In genomic region chr11:86952659-86953058, GRCm38 (mm10) we compare ENCODE assay signal across 12 mouse cellular contexts. TPM values are rescaled to one million over a fixed set of nuclear protein-coding genes. Genes with fewer than 3 reads are reported as not detected.
DNase-seq lines count a peak whose midpoint lies in the region; ATAC-seq and TF ChIP-seq lines count a peak whose summit lies in the region.
"Had no signal": no experiment of that assay in that cellular context is flagged by ENCODE, and none has a peak within 500 bp of the region (broad histone marks: within the 10 kb centered on the region; RNA-seq: fewer than 3 reads in every experiment).

No protein-coding gene starts in this region.

- no peak for ATAC-seq in heart, embryonic 13.5 days (ENCODE audit: extremely low read depth, insufficient number of reproducible peaks, low FRiP score, low TSS enrichment)
- no peak for ATAC-seq in liver, embryonic 15.5 days (ENCODE audit: insufficient read depth)
- ATAC-seq in liver, embryonic 11.5 days (replicated peaks; ENCODE audit: low FRiP score), result no peak
- ATAC-seq: midbrain, embryonic 15.5 days had no signal

- no peak overlapping the region for H3K9ac ChIP-seq in heart, embryonic 13.5 days
- no peak overlapping the region for H3K9ac ChIP-seq in liver, embryonic 15.5 days
- H3K9ac ChIP-seq in liver, embryonic 11.5 days (ENCODE audit: low read depth, low read length), result no peak overlapping the region
- H3K9ac ChIP-seq: midbrain, embryonic 15.5 days had no signal

- H3K4me2 ChIP-seq in heart, embryonic 13.5 days, result no peak overlapping the region
- H3K4me2 ChIP-seq in liver, embryonic 15.5 days, result no peak overlapping the region
- no peak overlapping the region for H3K4me2 ChIP-seq in liver, embryonic 11.5 days
- peak overlapping the region; percentile 35 for H3K4me2 ChIP-seq in myocyte (ENCODE audit: low read depth)
- H3K4me2 ChIP-seq: midbrain, embryonic 15.5 days had no signal

- peaks cover 80% of the 10 kb centered on the region for H3K4me1 ChIP-seq in heart, embryonic 13.5 days
- peaks cover 28% of the 10 kb centered on the region for H3K4me1 ChIP-seq in liver, embryonic 15.5 days (replicated peaks)
- peaks cover 15% of the 10 kb centered on the region for H3K4me1 ChIP-seq in liver, embryonic 11.5 days (replicated peaks; ENCODE audit: control insufficient read depth, insufficient read depth, low read length)

- TF ChIP-seq POLR2A in myocyte (IDR thresholded peaks at IDR 0.05; ENCODE audit: insufficient read length, low read depth), result no peak

- DNase-seq in heart, adult 8-10 months (ENCODE audit: low spot score), result no peak
- DNase-seq in liver, embryonic 11.5 days (ENCODE audit: low spot score), result no peak
- DNase-seq in adrenal gland, postnatal 25 days, result peak; percentile 38
- no peak for DNase-seq in lung, postnatal 36 days
- DNase-seq in layer of hippocampus, postnatal 36 days, result no peak
- DNase-seq: gastrocnemius, postnatal 10 days; kidney, postnatal 14 days; right cerebral cortex, postnatal 4 days had no signal

- no peaks in the 10 kb centered on the region for H3K9me3 ChIP-seq in heart, embryonic 13.5 days
- no peaks in the 10 kb centered on the region for H3K9me3 ChIP-seq in liver, embryonic 15.5 days (replicated peaks)
- H3K9me3 ChIP-seq in liver, embryonic 11.5 days (ENCODE audit: control insufficient read depth, low read length), result no peaks in the 10 kb centered on the region
- H3K9me3 ChIP-seq: midbrain, embryonic 15.5 days had no signal

- peak overlapping the region; percentile 56 for H3K27ac ChIP-seq in heart, embryonic 13.5 days (replicated peaks)
- H3K27ac ChIP-seq in liver, embryonic 15.5 days (replicated peaks), result 0 out of 2 replicates have a peak overlapping the region, but pooled peaks have one; percentile 24
- no peak overlapping the region for H3K27ac ChIP-seq in liver, embryonic 11.5 days (ENCODE audit: low read depth, low read length)
- H3K27ac ChIP-seq: midbrain, embryonic 15.5 days had no signal

- H3K27me3 ChIP-seq in heart, embryonic 13.5 days (replicated peaks), result no peaks in the 10 kb centered on the region
- H3K27me3 ChIP-seq in liver, embryonic 15.5 days, result no peaks in the 10 kb centered on the region
- H3K27me3 ChIP-seq in liver, embryonic 11.5 days (replicated peaks; ENCODE audit: control insufficient read depth, insufficient read depth, low read length), result no peaks in the 10 kb centered on the region
- H3K27me3 ChIP-seq in myocyte (ENCODE audit: control insufficient read depth, insufficient read depth, insufficient read length), result no peaks in the 10 kb centered on the region
- H3K27me3 ChIP-seq: midbrain, embryonic 15.5 days had no signal

- no peaks in the 10 kb centered on the region for H3K79me2 ChIP-seq in myocyte (ENCODE audit: control insufficient read depth, insufficient read depth)

- 86% methylated on average over 2 of the region's 2 CpGs for WGBS in heart, embryonic 13.5 days
- 71% methylated on average over 2 of the region's 2 CpGs for WGBS in liver, embryonic 15.5 days (ENCODE audit: insufficient replicate concordance)
- 93% methylated on average over 2 of the region's 2 CpGs for WGBS in liver, embryonic 11.5 days

- H3ac ChIP-seq in myocyte (ENCODE audit: control insufficient read depth, insufficient read length), result no peak overlapping the region

- H3K4me3 ChIP-seq in heart, embryonic 13.5 days, result no peak overlapping the region
- no peak overlapping the region for H3K4me3 ChIP-seq in liver, embryonic 15.5 days (replicated peaks)
- no peak overlapping the region for H3K4me3 ChIP-seq in liver, embryonic 11.5 days (ENCODE audit: low read depth, low read length)
- H3K4me3 ChIP-seq in myocyte, result no peak overlapping the region
- H3K4me3 ChIP-seq: midbrain, embryonic 15.5 days had no signal

- H3K36me3 ChIP-seq in heart, embryonic 13.5 days, result peaks cover 28% of the 10 kb centered on the region
- no peaks in the 10 kb centered on the region for H3K36me3 ChIP-seq in liver, embryonic 15.5 days (replicated peaks)
- H3K36me3 ChIP-seq in liver, embryonic 11.5 days (ENCODE audit: control insufficient read depth, insufficient read depth, low read length), result no peaks in the 10 kb centered on the region
- no peaks in the 10 kb centered on the region for H3K36me3 ChIP-seq in myocyte (ENCODE audit: control insufficient read depth, insufficient read depth)
- H3K36me3 ChIP-seq: midbrain, embryonic 15.5 days had no signal

TF ChIP-seq in myocyte, 11 proteins besides CTCF, POLR2A, EP300 and RAD21:
- TF ChIP-seq MYOD1 (IDR thresholded peaks at IDR 0.05; ENCODE audit: control insufficient read depth in 1 of 3, insufficient read length in 2 of 3, low read depth in 2 of 3), result peak in 1 of 3 experiments; percentile 4
- no peak for TF ChIP-seq POLR2AphosphoS2 (IDR thresholded peaks at IDR 0.05; ENCODE audit: insufficient read length, low read depth)

RNA-seq across cellular contexts. Expression of gene Ypel2, which starts 40.8 kb away (rescaled TPM):
- 18.1 and 20.0 TPM in 2 replicates for polyA plus RNA-seq in heart, embryonic 13.5 days (2015; fragmentation: Nextera tagmentation; extraction: Ambion mirVana)
- total RNA-seq in heart, adult 8-10 months (2022), result 10 to 100 TPM in 2 of 4 experiments, 1 to 10 TPM in 2; 8.2 to 15.7 (median 11.9) TPM
- polyA plus RNA-seq in liver, embryonic 15.5 days (2015; fragmentation: Nextera tagmentation; extraction: Ambion mirVana), result 1.5 and 1.7 TPM in 2 replicates
- polyA plus RNA-seq in liver, embryonic 11.5 days (2014; fragmentation: Nextera tagmentation; extraction: Ambion mirVana), result 2.9 and 3.1 TPM in 2 replicates
- total RNA-seq in adrenal gland, postnatal 25 days (2021), result 38.3 and 38.6 TPM in 2 replicates
- polyA plus RNA-seq in myocyte (2012; fragmentation: generic; extraction: Trizol), result 1.5 TPM
- 10 to 100 TPM; 27.5 to 29.0 TPM for total RNA-seq in layer of hippocampus, postnatal 36 days (2021)
